Mouse (Mus musculus): ENCODE data around the gene Adamts14.

The Adamts14 gene

GRCm38 (mm10) chr10:61232858-61233567, 40.2 kb downstream of the Adamts14 start:
- no peak for DNase-seq (ENCODE audit: low spot score)

GRCm38 (mm10) chr10:61231756-61232155, 41.5 kb downstream of the Adamts14 start:
- no peak for DNase-seq (ENCODE audit: low spot score)

- no peak for DNase-seq (ENCODE audit: low spot score)
These were observed 46.3 kb downstream of the Adamts14 start for GRCm38 (mm10) chr10:61226784-61227396.

GRCm38 (mm10) chr10:61225694-61226093, 47.5 kb downstream of the Adamts14 start:
- DNase-seq (ENCODE audit: low spot score), result no peak

GRCm38 (mm10) chr10:61219318-61219717, 53.9 kb downstream of the Adamts14 start:
- no peak for DNase-seq (ENCODE audit: low spot score)

- no peak for DNase-seq (ENCODE audit: low spot score)
These were observed 57.1 kb downstream of the Adamts14 start for GRCm38 (mm10) chr10:61216163-61216562.

GRCm38 (mm10) chr10:61215658-61216057, 57.6 kb downstream of the Adamts14 start:
- DNase-seq (ENCODE audit: low spot score), result no peak

GRCm38 (mm10) chr10:61212817-61213216, 60.4 kb downstream of the Adamts14 start:
- DNase-seq (ENCODE audit: low spot score), result no peak

GRCm38 (mm10) chr10:61211743-61212142, 61.5 kb downstream of the Adamts14 start:
- DNase-seq (ENCODE audit: low spot score), result no peak

GRCm38 (mm10) chr10:61211105-61211504, 62.1 kb downstream of the Adamts14 start:
- DNase-seq (ENCODE audit: low spot score), result no peak

GRCm38 (mm10) chr10:61208114-61208684, 65.0 kb downstream of the Adamts14 start:
- no peak for DNase-seq (ENCODE audit: low spot score)

GRCm38 (mm10) chr10:61203930-61204329, 69.3 kb downstream of the Adamts14 start:
- no peak for DNase-seq (ENCODE audit: low spot score)

- DNase-seq (ENCODE audit: low spot score), result no peak
These were observed 71.5 kb downstream of the Adamts14 start for GRCm38 (mm10) chr10:61201596-61202318.

- no peak for DNase-seq (ENCODE audit: low spot score)
These were observed 72.2 kb downstream of the Adamts14 start for GRCm38 (mm10) chr10:61200998-61201397.

- DNase-seq (ENCODE audit: low spot score), result no peak
These were observed 72.9 kb downstream of the Adamts14 start for GRCm38 (mm10) chr10:61200232-61200820.

GRCm38 (mm10) chr10:61199566-61200213, 73.5 kb downstream of the Adamts14 start:
- peak; percentile 29 for DNase-seq (ENCODE audit: low spot score)

- no peak for DNase-seq (ENCODE audit: low spot score)
These were observed 77.4 kb downstream of the Adamts14 start for GRCm38 (mm10) chr10:61195718-61196291.

- no peak for DNase-seq (ENCODE audit: low spot score)
These were observed 78.0 kb downstream of the Adamts14 start for GRCm38 (mm10) chr10:61195216-61195615.

- no peak for DNase-seq (ENCODE audit: low spot score)
These were observed 78.6 kb downstream of the Adamts14 start for GRCm38 (mm10) chr10:61194611-61195010.

GRCm38 (mm10) chr10:61188010-61188409, 85.2 kb downstream of the Adamts14 start:
- no peak for DNase-seq (ENCODE audit: low spot score)

GRCm38 (mm10) chr10:61187001-61187400, 86.2 kb downstream of the Adamts14 start:
- no peak for DNase-seq (ENCODE audit: low spot score)
